Mouse (Mus musculus): ENCODE data around the gene Gadd45b. TPM values are rescaled to one million over a fixed set of nuclear protein-coding genes. Genes with fewer than 3 reads are reported as not detected.

Gadd45b gene
- polyA plus RNA-seq, 1 experiment from 2014 or later = 6.5 TPM

GRCm38 (mm10) chr10:80967101-80967656 lies 37.3 kb downstream of the Gadd45b start:
- WGBS = 59% methylated on average over 3 of the region's 3 CpGs
- Histone ChIP-seq H3K4me1 (peaks cover 51% of the 10 kb centered on the region), H3K27me3 (replicated peaks; ENCODE audit: low read depth, poor library complexity, severe bottlenecking) (no peaks in the 10 kb centered on the region), H3K36me3 (replicated peaks) (no peaks in the 10 kb centered on the region), H3K27ac (replicated peaks) (peak overlapping the region; percentile 24; the same call in 1 of the 2 replicates), H3K4me3 (no peak overlapping the region), H3K9me3 (peaks cover 2% of the 10 kb centered on the region; the same call in 1 of the 2 replicates)
- no peak for DNase-seq (ENCODE audit: low spot score)

GRCm38 (mm10) chr10:80968106-80968505 lies 38.2 kb downstream of the Gadd45b start:
- H3K9me3 ChIP-seq = peaks cover 2% of the 10 kb centered on the region; the same call in 1 of the 2 replicates
- DNase-seq (ENCODE audit: low spot score) = no peak
- no peak overlapping the region for H3K4me3 ChIP-seq
- H3K27ac ChIP-seq (replicated peaks) = no peak overlapping the region
- H3K36me3 ChIP-seq (replicated peaks) = no peaks in the 10 kb centered on the region
- no peaks in the 10 kb centered on the region for H3K27me3 ChIP-seq (replicated peaks; ENCODE audit: low read depth, poor library complexity, severe bottlenecking)
- 91% methylated on average over 4 of the region's 4 CpGs for WGBS
- H3K4me1 ChIP-seq = peaks cover 51% of the 10 kb centered on the region

DNA sequence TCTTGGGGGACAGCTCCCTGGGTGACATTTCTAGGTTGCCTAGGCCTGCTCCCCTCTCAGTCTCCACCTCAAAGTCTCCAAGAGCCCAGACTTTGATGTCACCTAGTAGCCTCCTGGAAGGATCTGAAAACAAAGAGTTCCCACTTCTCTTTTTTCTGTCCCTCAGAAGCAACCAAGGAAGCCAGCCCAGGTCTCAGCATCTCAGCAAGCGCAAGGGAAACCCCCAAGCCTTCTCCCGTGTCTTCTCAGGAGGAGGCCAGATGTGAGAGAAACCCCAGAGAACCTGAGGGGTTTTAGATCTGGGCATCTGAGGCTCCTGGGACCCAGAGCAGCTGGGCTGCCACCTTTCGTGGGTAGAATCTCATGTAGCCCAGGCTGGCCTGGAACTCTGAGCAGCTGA lies 39.4 kb downstream of the Gadd45b start:
- Histone ChIP-seq H3K36me3 (replicated peaks) (no peaks in the 10 kb centered on the region), H3K27ac (replicated peaks) (no peak overlapping the region; the same call in 1 of the 2 replicates), H3K4me3 (no peak overlapping the region), H3K4me1 (peaks cover 45% of the 10 kb centered on the region), H3K9me3 (peaks cover 2% of the 10 kb centered on the region; the same call in 1 of the 2 replicates), H3K27me3 (replicated peaks; ENCODE audit: low read depth, poor library complexity, severe bottlenecking) (no peaks in the 10 kb centered on the region)
- no peak for DNase-seq (ENCODE audit: low spot score)
- WGBS = 70% methylated on average over 3 of the region's 3 CpGs

DNA sequence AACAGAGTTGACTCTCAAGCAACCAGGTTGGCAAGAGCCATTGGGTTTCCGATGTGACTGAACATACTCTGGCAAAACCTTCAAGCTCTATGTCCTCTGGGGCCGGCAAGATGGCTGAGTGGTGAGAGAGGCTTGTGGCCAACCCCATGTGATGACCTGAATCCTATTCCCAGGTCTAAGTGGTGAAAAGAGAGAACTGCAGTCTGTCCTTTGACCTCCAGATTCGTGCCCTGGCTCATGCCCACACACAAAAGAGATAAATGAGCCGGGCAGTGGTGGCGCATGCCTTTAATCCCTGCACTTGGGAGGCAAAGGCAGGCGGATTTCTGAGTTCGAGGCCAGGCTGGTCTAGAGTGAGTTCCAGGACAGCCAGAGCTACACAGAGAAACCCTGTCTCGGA lies 40.3 kb downstream of the Gadd45b start:
- no peaks in the 10 kb centered on the region for H3K27me3 ChIP-seq (replicated peaks; ENCODE audit: low read depth, poor library complexity, severe bottlenecking)
- DNase-seq (ENCODE audit: low spot score) = no peak
- peaks cover 40% of the 10 kb centered on the region for H3K4me1 ChIP-seq
- peaks cover 2% of the 10 kb centered on the region; the same call in 1 of the 2 replicates for H3K9me3 ChIP-seq
- no peak overlapping the region for H3K4me3 ChIP-seq
- WGBS = 83% methylated on average over 8 of the region's 8 CpGs
- H3K36me3 ChIP-seq (replicated peaks) = no peaks in the 10 kb centered on the region
- H3K27ac ChIP-seq (replicated peaks) = no peak overlapping the region

- Histone ChIP-seq H3K27me3 (replicated peaks; ENCODE audit: low read depth, poor library complexity, severe bottlenecking) (no peaks in the 10 kb centered on the region), H3K4me1 (peaks cover 31% of the 10 kb centered on the region), H3K27ac (replicated peaks) (no peak overlapping the region), H3K36me3 (replicated peaks) (no peaks in the 10 kb centered on the region), H3K9me3 (peaks cover 2% of the 10 kb centered on the region; the same call in 1 of the 2 replicates), H3K4me3 (no peak overlapping the region)
- 81% methylated on average over 15 of the region's 15 CpGs for WGBS
- no peak for DNase-seq (ENCODE audit: low spot score)
These were observed 41.7 kb downstream of the Gadd45b start for GRCm38 (mm10) chr10:80971533-80971932.

- WGBS = 61% methylated on average over 11 of the region's 11 CpGs
These were observed 42.5 kb downstream of the Gadd45b start for GRCm38 (mm10) chr10:80972071-80972987.

GRCm38 (mm10) chr10:80973722-80974121 lies 43.8 kb downstream of the Gadd45b start:
- Histone ChIP-seq H3K4me3 (no peak overlapping the region), H3K36me3 (replicated peaks) (no peaks in the 10 kb centered on the region), H3K27ac (replicated peaks) (no peak overlapping the region), H3K4me1 (peaks cover 21% of the 10 kb centered on the region), H3K9me3 (peaks cover 2% of the 10 kb centered on the region; the same call in 1 of the 2 replicates), H3K27me3 (replicated peaks; ENCODE audit: low read depth, poor library complexity, severe bottlenecking) (no peaks in the 10 kb centered on the region)
- 93% methylated on average over 1 of the region's 1 CpGs for WGBS
- DNase-seq (ENCODE audit: low spot score) = no peak

More at GRCm38 (mm10) chr10:80972071-80972987, 42.5 kb downstream of the Gadd45b start:
- Histone ChIP-seq H3K27ac (replicated peaks) (peak overlapping the region; percentile 40; the same call in 1 of the 2 replicates), H3K36me3 (replicated peaks) (no peaks in the 10 kb centered on the region), H3K9me3 (peaks cover 2% of the 10 kb centered on the region; the same call in 1 of the 2 replicates), H3K4me1 (peaks cover 25% of the 10 kb centered on the region), H3K4me3 (no peak overlapping the region), H3K27me3 (replicated peaks; ENCODE audit: low read depth, poor library complexity, severe bottlenecking) (no peaks in the 10 kb centered on the region)
- DNase-seq (ENCODE audit: low spot score) = no peak

DNA sequence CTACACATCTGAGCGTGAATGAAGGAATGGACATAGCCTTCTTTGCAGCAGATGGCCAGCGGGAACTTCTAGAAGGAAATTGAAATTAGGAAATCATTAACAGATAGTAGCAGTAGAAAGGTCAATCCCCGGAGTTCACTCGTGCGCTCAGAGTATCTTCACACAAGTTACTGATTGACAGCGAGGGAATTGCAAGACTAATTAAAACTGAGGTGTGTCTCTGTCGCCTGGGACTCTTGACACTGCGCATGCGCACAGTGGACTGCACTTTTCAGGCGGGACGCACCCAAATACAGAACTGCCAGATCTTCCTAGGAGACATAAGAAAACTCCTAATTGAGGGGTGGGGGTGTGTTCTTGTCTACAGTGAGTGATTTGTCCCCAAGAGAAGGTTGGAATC lies 45.6 kb downstream of the Gadd45b start:
- Histone ChIP-seq H3K4me1 (peaks cover 21% of the 10 kb centered on the region), H3K27ac (replicated peaks) (no peak overlapping the region), H3K9me3 (peaks cover 2% of the 10 kb centered on the region; the same call in 1 of the 2 replicates), H3K36me3 (replicated peaks) (no peaks in the 10 kb centered on the region), H3K27me3 (replicated peaks; ENCODE audit: low read depth, poor library complexity, severe bottlenecking) (no peaks in the 10 kb centered on the region), H3K4me3 (no peak overlapping the region)
- WGBS = 92% methylated on average over 11 of the region's 11 CpGs
- DNase-seq (ENCODE audit: low spot score) = no peak

DNA sequence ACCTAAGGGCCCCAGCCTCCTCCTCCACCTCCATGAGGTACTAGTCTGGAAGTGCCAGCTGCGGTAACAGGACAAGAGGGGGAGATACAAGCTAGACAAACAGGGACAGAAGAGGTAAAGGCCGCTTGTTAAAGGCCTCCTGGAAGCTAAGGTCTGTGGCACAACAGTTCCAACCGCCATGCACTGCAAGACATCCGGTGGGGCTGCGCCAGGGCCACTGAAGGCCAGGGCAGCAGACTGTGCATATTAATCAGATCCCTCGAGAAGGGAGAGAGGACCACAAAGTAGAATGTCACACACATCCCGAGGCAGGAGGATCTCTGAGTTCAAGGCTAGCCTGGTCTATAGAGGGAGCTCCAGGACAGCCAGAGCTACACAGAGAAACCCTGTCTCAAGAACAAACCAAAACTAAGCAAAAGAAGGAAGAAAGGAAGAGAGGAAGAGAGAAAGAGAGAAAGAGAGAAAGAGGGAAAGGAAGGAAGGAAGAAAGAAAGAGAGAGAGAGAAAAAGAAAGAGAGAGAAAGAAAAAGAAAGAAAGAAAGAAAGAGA lies 51.8 kb downstream of the Gadd45b start:
- no peak overlapping the region for H3K4me3 ChIP-seq
- peaks cover 21% of the 10 kb centered on the region for H3K4me1 ChIP-seq
- WGBS = 66% methylated on average over 7 of the region's 7 CpGs
- H3K27me3 ChIP-seq (replicated peaks; ENCODE audit: low read depth, poor library complexity, severe bottlenecking) = peaks cover 34% of the 10 kb centered on the region
- DNase-seq (ENCODE audit: low spot score) = no peak
- H3K36me3 ChIP-seq (replicated peaks) = no peaks in the 10 kb centered on the region
- no peak overlapping the region for H3K27ac ChIP-seq (replicated peaks)
- H3K9me3 ChIP-seq = no peaks in the 10 kb centered on the region

Other genes starting within 250 kb of the Gadd45b start
- 54.4 and 54.7 TPM in 2 replicates for gene Mob3a, start 228.1 kb upstream of the Gadd45b start, polyA plus RNA-seq (2016; fragmentation: Nextera tagmentation; extraction: Ambion mirVana)
- gene Izumo4, start 227.9 kb upstream of the Gadd45b start, polyA plus RNA-seq (2016; fragmentation: Nextera tagmentation; extraction: Ambion mirVana) = 10.5 and 10.8 TPM in 2 replicates
- 60.5 and 61.5 TPM in 2 replicates for gene Ap3d1, start 187.8 kb upstream of the Gadd45b start, polyA plus RNA-seq (2016; fragmentation: Nextera tagmentation; extraction: Ambion mirVana)
- gene Dot1l, start 174.9 kb upstream of the Gadd45b start, polyA plus RNA-seq (2016; fragmentation: Nextera tagmentation; extraction: Ambion mirVana) = 23.5 and 25.0 TPM in 2 replicates
- 114 and 127 TPM in 2 replicates for gene Sf3a2, start 131.9 kb upstream of the Gadd45b start, polyA plus RNA-seq (2016; fragmentation: Nextera tagmentation; extraction: Ambion mirVana)
- 181 and 184 TPM in 2 replicates for gene Plekhj1, start 131.4 kb upstream of the Gadd45b start, polyA plus RNA-seq (2016; fragmentation: Nextera tagmentation; extraction: Ambion mirVana)
- gene Amh, start 124.8 kb upstream of the Gadd45b start, polyA plus RNA-seq (2016; fragmentation: Nextera tagmentation; extraction: Ambion mirVana) = 0.11 and 0.17 TPM in 2 replicates
- 0.26 and 0.52 TPM in 2 replicates for gene Jsrp1, start 116.6 kb upstream of the Gadd45b start, polyA plus RNA-seq (2016; fragmentation: Nextera tagmentation; extraction: Ambion mirVana)
- gene Oaz1, start 103.4 kb upstream of the Gadd45b start, polyA plus RNA-seq (2016; fragmentation: Nextera tagmentation; extraction: Ambion mirVana) = 2,205 and 2,316 TPM in 2 replicates
- gene Lingo3, start 86.0 kb upstream of the Gadd45b start, polyA plus RNA-seq (2016; fragmentation: Nextera tagmentation; extraction: Ambion mirVana) = 1.3 and 1.6 TPM in 2 replicates
- gene Lsm7, start 74.9 kb upstream of the Gadd45b start, polyA plus RNA-seq (2016; fragmentation: Nextera tagmentation; extraction: Ambion mirVana) = 364 TPM in 2 replicates
- 45.2 and 45.3 TPM in 2 replicates for gene Sppl2b, start 74.8 kb upstream of the Gadd45b start, polyA plus RNA-seq (2016; fragmentation: Nextera tagmentation; extraction: Ambion mirVana)
- gene Tmprss9, start 58.2 kb upstream of the Gadd45b start, polyA plus RNA-seq (2016; fragmentation: Nextera tagmentation; extraction: Ambion mirVana) = 0.06 and 0.10 TPM in 2 replicates
- 349 and 359 TPM in 2 replicates for gene Timm13, start 29.1 kb upstream of the Gadd45b start, polyA plus RNA-seq (2016; fragmentation: Nextera tagmentation; extraction: Ambion mirVana)
- gene Lmnb2, start 11.8 kb upstream of the Gadd45b start, polyA plus RNA-seq (2016; fragmentation: Nextera tagmentation; extraction: Ambion mirVana) = 82.7 and 83.1 TPM in 2 replicates
- 6.5 and 6.7 TPM in 2 replicates for gene Gng7, start 84.9 kb downstream of the Gadd45b start, polyA plus RNA-seq (2016; fragmentation: Nextera tagmentation; extraction: Ambion mirVana)
- 1.4 and 1.9 TPM in 2 replicates for gene Diras1, start 95.6 kb downstream of the Gadd45b start, polyA plus RNA-seq (2016; fragmentation: Nextera tagmentation; extraction: Ambion mirVana)
- 14.0 and 16.9 TPM in 2 replicates for gene Slc39a3, start 107.4 kb downstream of the Gadd45b start, polyA plus RNA-seq (2016; fragmentation: Nextera tagmentation; extraction: Ambion mirVana)
- gene Sgta, start 130.1 kb downstream of the Gadd45b start, polyA plus RNA-seq (2016; fragmentation: Nextera tagmentation; extraction: Ambion mirVana) = 289 and 290 TPM in 2 replicates
- gene Thop1, start 140.0 kb downstream of the Gadd45b start, polyA plus RNA-seq (2016; fragmentation: Nextera tagmentation; extraction: Ambion mirVana) = 102 and 109 TPM in 2 replicates
- gene Creb3l3, start 168.8 kb downstream of the Gadd45b start, polyA plus RNA-seq (2016; fragmentation: Nextera tagmentation; extraction: Ambion mirVana) = 0.60 TPM in 1 of 2 replicates, not detected in the other
- gene Map2k2, start 175.8 kb downstream of the Gadd45b start, polyA plus RNA-seq (2016; fragmentation: Nextera tagmentation; extraction: Ambion mirVana) = 222 and 225 TPM in 2 replicates
- 10.4 and 11.7 TPM in 2 replicates for gene Zbtb7a, start 205.1 kb downstream of the Gadd45b start, polyA plus RNA-seq (2016; fragmentation: Nextera tagmentation; extraction: Ambion mirVana)
- gene Pias4, start 237.8 kb downstream of the Gadd45b start, polyA plus RNA-seq (2016; fragmentation: Nextera tagmentation; extraction: Ambion mirVana) = 62.2 and 66.3 TPM in 2 replicates
- gene Eef2, start 246.6 kb downstream of the Gadd45b start, polyA plus RNA-seq (2016; fragmentation: Nextera tagmentation; extraction: Ambion mirVana) = 564 and 572 TPM in 2 replicates

Data from embryonic facial prominence, embryonic 10.5 days (tissue).